Mouse (Mus musculus) liver, embryonic 12.5 days (tissue): ENCODE measurements around the gene Vmn1r50. TPM values are rescaled to one million over a fixed set of nuclear protein-coding genes. Genes with fewer than 3 reads are reported as not detected.
"Not testable (repeated sequence)": the region's sequence is repeated elsewhere in the genome, so short reads cannot be mapped to it uniquely, and the experiment has no call there.

Experiments
- ATAC-seq: fragments of 200-750 bp; cut with Nextera tagmentation; 2 replicates; pipeline ENCODE4 v1.8.0; 2017; ENCODE audit warnings: moderate number of reproducible peaks, mild to moderate bottlenecking, moderate library complexity
- H3K27ac ChIP-seq: fragments of 300-500 bp; sonication (generic); 2 replicates; pipeline ENCODE4 v1.5.1; 2016; ENCODE audit warnings: mild to moderate bottlenecking
- H3K27me3 ChIP-seq: fragments of 300-500 bp; sonication (generic); replicated peaks from 2 replicates; pipeline ENCODE4 v1.6.1; 2016; ENCODE audit warnings: mild to moderate bottlenecking, moderate library complexity
- H3K36me3 ChIP-seq: fragments of 300-500 bp; sonication (generic); 2 replicates; pipeline ENCODE4 v1.6.1; 2016; ENCODE audit warnings: mild to moderate bottlenecking, moderate library complexity
- H3K4me1 ChIP-seq: fragments of 300-500 bp; sonication (generic); 2 replicates; pipeline ENCODE4 v1.6.1; 2016
- H3K4me2 ChIP-seq: fragments of 300-500 bp; sonication (generic); 2 replicates; pipeline ENCODE4 v1.6.1; 2016; ENCODE audit warnings: mild to moderate bottlenecking, moderate library complexity
- H3K4me3 ChIP-seq: fragments of 300-500 bp; sonication (generic); 2 replicates; pipeline ENCODE4 v1.5.1; 2016; ENCODE audit warnings: mild to moderate bottlenecking, moderate library complexity
- H3K9ac ChIP-seq: fragments of 300-500 bp; sonication (generic); 2 replicates; pipeline ENCODE4 v1.6.1; 2016; ENCODE audit warnings: mild to moderate bottlenecking, moderate library complexity
- H3K9me3 ChIP-seq: fragments of 300-500 bp; sonication (generic); replicated peaks from 2 replicates; pipeline ENCODE4 v1.6.1; 2016; ENCODE audit warnings: mild to moderate bottlenecking, moderate library complexity
- WGBS: fragments of 180-500 bp; shearing (Covaris S2); methylation state at CpG from one replicate; pipeline ENCODE4 v1.1.7; 2016; ENCODE audit not compliant: insufficient replicate concordance; 5-methylcytosine and 5-hydroxymethylcytosine counted together
- polyA plus RNA-seq: library from polyadenylated mRNA; unstranded; fragments of >200 nt; fragmentation: Nextera tagmentation; extraction: Ambion mirVana; gene quantifications from 2 replicates; pipeline ENCODE4 v1.2.1, GENCODE M21; 2016

Gene Vmn1r50
- not detected in 2 replicates for polyA plus RNA-seq

GRCm38 (mm10) chr6:90101130-90101529 lies at the start of gene Vmn1r50:
Gene Vmn1r50, plus strand, starts transcription at chr6:90101430.
- Histone ChIP-seq H3K4me1 (no peaks in the 10 kb centered on the region), H3K9ac (no peak within 1 kb of the TSS), H3K4me3 (no peak within 1 kb of the TSS), H3K9me3 (0 out of 2 replicates have a peak, but pooled peaks cover 5% of the 10 kb centered on the region), H3K27ac (no peak within 1 kb of the TSS), H3K27me3 (no peaks in the 10 kb centered on the region), H3K36me3 (no peaks in the 10 kb centered on the region), H3K4me2 (no peak within 1 kb of the TSS)
- 30% methylated on average over 2 of the region's 2 CpGs for WGBS
- ATAC-seq, result no peak

GRCm38 (mm10) chr6:90078406-90078805 lies 22.8 kb upstream of the Vmn1r50 start, which contains the start of gene Vmn1r49:
Gene Vmn1r49, minus strand, starts transcription at chr6:90078506.
- Histone ChIP-seq H3K27me3 (no peaks in the 10 kb centered on the region), H3K4me3 (no peak within 1 kb of the TSS), H3K36me3 (no peaks in the 10 kb centered on the region), H3K9me3 (peaks cover 9% of the 10 kb centered on the region), H3K4me1 (no peaks in the 10 kb centered on the region), H3K27ac (no peak within 1 kb of the TSS), H3K9ac (no peak within 1 kb of the TSS), H3K4me2 (no peak within 1 kb of the TSS)
- no peak for ATAC-seq
- 55% methylated on average over 4 of the region's 4 CpGs for WGBS

- Histone ChIP-seq H3K4me2 (no peak overlapping the region), H3K4me1 (no peaks in the 10 kb centered on the region), H3K4me3 (no peak overlapping the region), H3K27ac (no peak overlapping the region), H3K36me3 (no peaks in the 10 kb centered on the region), H3K9ac (no peak overlapping the region), H3K9me3 (0 out of 2 replicates have a peak, but pooled peaks cover 5% of the 10 kb centered on the region), H3K27me3 (no peaks in the 10 kb centered on the region)
- no peak for ATAC-seq
- 68% methylated on average over 2 of the region's 2 CpGs for WGBS
Measured at GRCm38 (mm10) chr6:90100566-90100965, 664 bp upstream of the Vmn1r50 start.

GRCm38 (mm10) chr6:90122296-90122695 lies 21.1 kb downstream of the Vmn1r50 start, which contains the start of gene Vmn1r51:
Gene Vmn1r51, plus strand, starts transcription at chr6:90122596.
- not testable (repeated sequence) for H3K9me3 ChIP-seq, H3K4me3 ChIP-seq, H3K27me3 ChIP-seq, H3K9ac ChIP-seq, H3K36me3 ChIP-seq, H3K4me2 ChIP-seq, H3K27ac ChIP-seq, ATAC-seq, H3K4me1 ChIP-seq
- WGBS, result 76% methylated on average over 1 of the region's 1 CpGs

Other genes with a start within 250 kb of the Vmn1r50 start
- gene Vmn1r42, start 225.0 kb upstream of the Vmn1r50 start, polyA plus RNA-seq, result not detected in 2 replicates
- gene Vmn1r43, start 225.0 kb upstream of the Vmn1r50 start, polyA plus RNA-seq, result not detected in 2 replicates
- gene Vmn1r44, start 217.8 kb upstream of the Vmn1r50 start, polyA plus RNA-seq, result not detected in 2 replicates
- not detected in 2 replicates for gene Vmn1r45, start 160.8 kb upstream of the Vmn1r50 start, polyA plus RNA-seq
- not detected in 2 replicates for gene Vmn1r46, start 132.1 kb upstream of the Vmn1r50 start, polyA plus RNA-seq
- not detected in 2 replicates for gene Vmn1r47, start 85.3 kb upstream of the Vmn1r50 start, polyA plus RNA-seq
- not detected in 2 replicates for gene Vmn1r48, start 64.6 kb upstream of the Vmn1r50 start, polyA plus RNA-seq
- gene Vmn1r49, start 22.9 kb upstream of the Vmn1r50 start, polyA plus RNA-seq, result not detected in 2 replicates
- not detected in 2 replicates for gene Vmn1r51, start 21.2 kb downstream of the Vmn1r50 start, polyA plus RNA-seq
- not detected in 2 replicates for gene Vmn1r52, start 73.4 kb downstream of the Vmn1r50 start, polyA plus RNA-seq
- gene V1ra8, start 101.4 kb downstream of the Vmn1r50 start, polyA plus RNA-seq, result not detected in 2 replicates
- not detected in 2 replicates for gene Vmn1r53, start 123.0 kb downstream of the Vmn1r50 start, polyA plus RNA-seq
- gene Vmn1r54, start 144.9 kb downstream of the Vmn1r50 start, polyA plus RNA-seq, result not detected in 2 replicates
- not detected in 2 replicates for gene BC048671, start 199.8 kb downstream of the Vmn1r50 start, polyA plus RNA-seq
- gene Chst13, start 223.8 kb downstream of the Vmn1r50 start, polyA plus RNA-seq, result 14.5 and 16.7 TPM in 2 replicates
- 3.9 TPM in 2 replicates for gene Uroc1, start 231.9 kb downstream of the Vmn1r50 start, polyA plus RNA-seq